Mouse (Mus musculus): ENCODE results near the gene Npdc1. TPM values are rescaled to one million over a fixed set of nuclear protein-coding genes. Genes with fewer than 3 reads are reported as not detected.

Gene Npdc1
- polyA plus RNA-seq, 1 experiment: not detected

DNA sequence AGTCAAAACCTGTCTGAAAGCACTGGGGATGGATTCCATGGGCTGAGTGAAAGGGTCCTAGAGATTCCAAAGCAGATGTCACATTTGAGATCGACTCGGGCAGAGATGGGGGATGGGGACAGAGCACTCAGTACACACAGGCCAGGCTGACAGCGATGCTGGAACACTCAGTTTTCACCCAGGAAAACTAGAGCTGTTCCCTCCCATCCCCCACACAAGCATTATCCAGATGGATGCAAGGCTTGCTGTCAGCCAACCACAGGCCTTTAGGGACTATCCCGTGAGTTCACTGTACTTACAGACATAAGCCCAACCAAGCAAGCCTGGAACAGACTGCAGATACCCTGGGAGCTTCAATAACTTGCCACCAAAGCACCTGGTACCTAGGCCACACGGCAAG, 7.9 kb upstream of the Npdc1 start:
- TF ChIP-seq GATA1 (IDR thresholded peaks at IDR 0.05; ENCODE audit: low read length): no peak
- no peak for TF ChIP-seq TAL1 (IDR thresholded peaks at IDR 0.05; ENCODE audit: low read length)
- Histone ChIP-seq H3K4me3 (replicated peaks) (no peak overlapping the region), H3K4me1 (ENCODE audit: control insufficient read depth) (peaks cover 10% of the 10 kb centered on the region), H3K36me3 (ENCODE audit: control insufficient read depth) (no peaks in the 10 kb centered on the region), H3K9me3 (ENCODE audit: control insufficient read depth, low read length) (no peaks in the 10 kb centered on the region), H3K27me3 (ENCODE audit: control insufficient read depth) (peaks cover 28% of the 10 kb centered on the region)

DNA sequence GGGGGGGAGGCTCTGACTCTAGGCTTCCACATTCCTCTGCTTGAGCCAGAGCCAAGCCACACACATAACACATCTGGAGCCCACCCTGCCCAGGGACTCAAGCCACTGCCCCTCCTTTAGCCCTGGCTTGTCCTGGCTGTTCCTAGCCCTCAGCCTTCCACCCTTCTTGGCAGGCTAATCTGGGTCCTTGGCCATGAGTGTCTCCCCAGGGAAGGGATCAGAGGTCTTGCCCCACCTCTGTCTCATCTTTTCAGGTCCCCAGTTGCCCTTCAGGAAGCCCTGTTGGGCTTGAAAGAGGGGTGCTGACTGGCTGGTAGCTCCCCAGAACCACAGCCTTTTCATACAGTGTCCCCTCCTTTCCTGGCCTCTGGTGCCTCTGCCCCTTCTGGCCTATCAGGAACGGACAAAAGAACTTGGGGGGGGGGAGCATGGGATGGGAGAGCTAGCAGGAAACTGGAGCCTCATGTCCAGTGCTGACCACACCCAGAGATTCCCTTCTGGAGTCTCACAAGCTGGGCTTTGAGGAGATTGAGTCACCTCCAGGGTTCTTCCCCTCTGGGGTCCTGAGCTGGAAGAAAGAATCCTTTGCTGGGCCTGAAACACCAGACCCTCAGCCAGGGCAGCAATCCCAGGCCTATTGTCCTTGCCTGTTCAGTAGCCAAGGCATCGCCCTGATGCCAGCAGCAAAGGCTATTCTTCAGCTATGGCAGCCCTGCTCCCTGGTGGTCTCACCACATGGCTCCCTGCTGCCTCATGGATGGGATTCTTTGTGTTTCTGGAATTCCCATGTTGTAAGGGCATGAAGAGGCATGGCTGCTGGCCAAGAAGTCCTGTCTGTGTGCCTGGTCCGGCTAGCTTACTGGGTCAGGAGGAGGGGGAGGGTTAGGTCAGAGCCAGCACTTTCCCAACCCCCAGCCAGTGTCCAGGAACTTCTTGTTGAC, 4.6 kb upstream of the Npdc1 start:
- Histone ChIP-seq H3K4me3 (replicated peaks) (no peak overlapping the region), H3K9me3 (ENCODE audit: control insufficient read depth, low read length) (no peaks in the 10 kb centered on the region), H3K4me1 (ENCODE audit: control insufficient read depth) (peaks cover 11% of the 10 kb centered on the region), H3K27me3 (ENCODE audit: control insufficient read depth) (peaks cover 56% of the 10 kb centered on the region), H3K36me3 (ENCODE audit: control insufficient read depth) (no peaks in the 10 kb centered on the region)
- TF ChIP-seq GATA1 (IDR thresholded peaks at IDR 0.05; ENCODE audit: low read length) (no peak), TAL1 (IDR thresholded peaks at IDR 0.05; ENCODE audit: low read length) (no peak)

DNA sequence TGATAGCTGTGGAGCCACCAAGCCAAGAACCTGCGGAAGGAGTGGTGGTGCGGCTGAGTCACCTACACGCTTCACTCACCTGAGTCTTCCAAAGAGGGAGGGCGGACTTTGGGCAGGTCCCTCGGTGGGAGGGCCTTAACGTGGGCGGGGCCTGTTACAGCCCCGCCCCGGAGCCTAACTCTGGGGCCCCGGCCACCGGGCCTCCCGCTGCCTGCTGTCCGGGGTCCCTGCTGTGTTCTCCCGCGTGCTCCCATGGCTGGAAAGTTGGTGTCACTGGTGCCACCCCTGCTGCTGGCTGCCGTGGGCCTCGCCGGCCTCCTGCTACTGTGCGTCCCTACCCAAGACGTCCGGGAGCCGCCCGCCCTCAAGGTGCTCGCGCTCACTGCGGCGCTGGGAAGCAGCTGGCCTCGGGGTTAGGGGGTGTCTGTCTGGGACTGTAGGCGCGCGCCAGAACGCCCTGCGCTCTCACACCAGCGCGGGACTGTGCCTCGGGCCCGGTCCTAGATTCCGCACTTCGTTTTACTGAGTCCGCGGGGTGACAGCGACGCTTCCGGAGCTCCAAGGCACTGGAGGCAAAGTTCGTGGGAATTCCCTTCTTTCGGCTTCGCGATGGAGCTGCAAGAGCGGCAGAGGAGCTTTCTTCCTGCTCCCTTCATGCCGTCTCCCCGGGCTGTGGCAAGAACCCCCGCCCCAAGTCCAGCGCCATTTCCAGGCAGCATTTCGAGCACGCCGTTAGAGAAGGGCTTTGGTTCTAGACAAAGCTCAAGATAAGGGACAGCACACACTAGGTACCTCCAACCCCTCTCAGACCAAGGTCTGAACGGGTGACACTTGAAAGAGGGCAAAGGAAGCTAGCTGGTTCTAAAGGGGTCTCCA, 3.2 kb upstream of the Npdc1 start, which contains the start of gene Entpd2:
Entpd2 (plus strand) TSS at position 154 of the 876 bp plus-strand sequence.
- TF ChIP-seq TAL1 (IDR thresholded peaks at IDR 0.05; ENCODE audit: low read length): no peak
- no peak for TF ChIP-seq GATA1 (IDR thresholded peaks at IDR 0.05; ENCODE audit: low read length)
- H3K4me3 ChIP-seq (replicated peaks): peak within 1 kb of the TSS; percentile 45

GRCm38 (mm10) chr2:25396597-25396983, 2.6 kb upstream of the Npdc1 start:
- H3K27me3 ChIP-seq (ENCODE audit: control insufficient read depth): peaks cover 75% of the 10 kb centered on the region
- peaks cover 14% of the 10 kb centered on the region for H3K4me1 ChIP-seq (ENCODE audit: control insufficient read depth)
- H3K4me3 ChIP-seq (replicated peaks): no peak overlapping the region
- TF ChIP-seq TAL1 (IDR thresholded peaks at IDR 0.05; ENCODE audit: low read length): no peak
- TF ChIP-seq GATA1 (IDR thresholded peaks at IDR 0.05; ENCODE audit: low read length): no peak
- H3K36me3 ChIP-seq (ENCODE audit: control insufficient read depth): no peaks in the 10 kb centered on the region
- H3K9me3 ChIP-seq (ENCODE audit: control insufficient read depth, low read length): no peaks in the 10 kb centered on the region

More for the DNA sequence above, 3.2 kb upstream of the Npdc1 start, which contains the start of gene Entpd2:
- no peaks in the 10 kb centered on the region for H3K36me3 ChIP-seq (ENCODE audit: control insufficient read depth)
- no peaks in the 10 kb centered on the region for H3K9me3 ChIP-seq (ENCODE audit: control insufficient read depth, low read length)
- peaks cover 14% of the 10 kb centered on the region for H3K4me1 ChIP-seq (ENCODE audit: control insufficient read depth)
- H3K27me3 ChIP-seq (ENCODE audit: control insufficient read depth): peaks cover 70% of the 10 kb centered on the region

DNA sequence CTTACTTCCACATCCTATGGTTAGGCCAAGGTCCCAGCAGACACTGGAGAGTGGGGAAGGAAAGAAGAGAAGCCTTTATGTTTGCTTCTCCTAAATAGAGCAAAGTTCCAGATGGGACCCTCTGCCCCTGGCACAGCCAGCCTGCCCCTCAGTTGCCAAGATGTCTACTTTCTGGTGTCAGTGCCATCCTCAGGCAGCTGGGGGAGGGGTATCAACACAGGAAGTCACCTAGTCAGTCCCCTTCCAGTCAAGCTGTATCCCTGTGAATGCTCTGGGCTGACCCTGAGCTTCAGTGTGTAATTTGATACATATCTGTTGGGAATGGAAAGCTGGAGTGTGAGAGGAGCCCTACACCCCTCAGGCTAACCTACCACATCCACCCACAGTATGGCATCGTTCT, 2.1 kb upstream of the Npdc1 start:
- TF ChIP-seq GATA1 (IDR thresholded peaks at IDR 0.05; ENCODE audit: low read length) (no peak), TAL1 (IDR thresholded peaks at IDR 0.05; ENCODE audit: low read length) (no peak)
- no peaks in the 10 kb centered on the region for H3K36me3 ChIP-seq (ENCODE audit: control insufficient read depth)
- H3K4me1 ChIP-seq (ENCODE audit: control insufficient read depth): peaks cover 14% of the 10 kb centered on the region
- no peaks in the 10 kb centered on the region for H3K9me3 ChIP-seq (ENCODE audit: control insufficient read depth, low read length)
- no peak overlapping the region for H3K4me3 ChIP-seq (replicated peaks)
- H3K27me3 ChIP-seq (ENCODE audit: control insufficient read depth): peaks cover 79% of the 10 kb centered on the region

DNA sequence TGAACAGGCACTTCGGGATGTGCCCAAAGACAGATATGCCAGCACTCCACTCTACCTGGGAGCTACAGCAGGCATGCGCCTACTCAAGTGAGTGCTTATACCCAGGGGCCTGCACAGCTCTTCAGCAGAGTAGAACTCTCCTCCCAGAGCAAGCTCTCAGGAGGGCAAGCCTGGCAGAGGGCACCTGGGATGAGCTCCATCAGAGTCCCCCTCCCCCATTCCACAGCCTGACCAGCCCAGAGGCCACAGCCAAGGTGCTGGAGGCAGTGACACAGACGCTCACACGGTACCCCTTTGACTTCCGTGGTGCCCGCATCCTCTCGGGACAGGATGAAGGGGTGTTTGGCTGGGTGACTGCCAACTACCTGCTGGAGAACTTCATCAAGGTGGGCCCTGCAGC, 1.1 kb upstream of the Npdc1 start:
- H3K4me3 ChIP-seq (replicated peaks): no peak overlapping the region
- H3K27me3 ChIP-seq (ENCODE audit: control insufficient read depth): peaks cover 90% of the 10 kb centered on the region
- no peaks in the 10 kb centered on the region for H3K36me3 ChIP-seq (ENCODE audit: control insufficient read depth)
- TF ChIP-seq GATA1 (IDR thresholded peaks at IDR 0.05; ENCODE audit: low read length) (no peak), TAL1 (IDR thresholded peaks at IDR 0.05; ENCODE audit: low read length) (no peak)
- H3K4me1 ChIP-seq (ENCODE audit: control insufficient read depth): peaks cover 18% of the 10 kb centered on the region
- H3K9me3 ChIP-seq (ENCODE audit: control insufficient read depth, low read length): no peaks in the 10 kb centered on the region

DNA sequence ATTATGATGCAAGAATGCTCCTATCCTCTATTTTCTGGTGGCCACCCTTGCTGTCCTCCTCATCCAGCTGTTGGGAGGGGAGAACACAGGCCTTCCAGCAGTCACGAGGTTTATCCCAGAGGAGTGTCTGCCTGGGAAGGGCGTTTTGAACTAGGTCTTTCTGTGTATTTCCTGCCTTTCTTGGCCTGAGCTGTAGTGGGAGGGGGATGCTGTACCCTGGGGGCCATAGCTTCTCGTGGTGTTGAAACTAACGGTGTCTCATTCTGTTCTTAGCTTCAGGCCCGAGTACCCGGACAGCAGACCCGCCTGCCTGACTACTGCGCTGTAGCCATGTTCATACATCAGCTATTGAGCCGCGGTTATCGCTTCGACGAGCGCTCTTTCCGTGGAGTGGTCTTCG, 1.1 kb downstream of the Npdc1 start:
- TF ChIP-seq GATA1 (IDR thresholded peaks at IDR 0.05; ENCODE audit: low read length) (no peak), TAL1 (IDR thresholded peaks at IDR 0.05; ENCODE audit: low read length) (no peak)
- Histone ChIP-seq H3K27me3 (ENCODE audit: control insufficient read depth) (peaks cover 95% of the 10 kb centered on the region), H3K36me3 (ENCODE audit: control insufficient read depth) (no peaks in the 10 kb centered on the region), H3K4me3 (replicated peaks) (no peak overlapping the region), H3K4me1 (ENCODE audit: control insufficient read depth) (peaks cover 18% of the 10 kb centered on the region), H3K9me3 (ENCODE audit: control insufficient read depth, low read length) (no peaks in the 10 kb centered on the region)

GRCm38 (mm10) chr2:25400764-25401163, 1.6 kb downstream of the Npdc1 start:
- H3K36me3 ChIP-seq (ENCODE audit: control insufficient read depth): no peaks in the 10 kb centered on the region
- no peak overlapping the region for H3K4me3 ChIP-seq (replicated peaks)
- H3K9me3 ChIP-seq (ENCODE audit: control insufficient read depth, low read length): no peaks in the 10 kb centered on the region
- no peak for TF ChIP-seq GATA1 (IDR thresholded peaks at IDR 0.05; ENCODE audit: low read length)
- TF ChIP-seq TAL1 (IDR thresholded peaks at IDR 0.05; ENCODE audit: low read length): no peak
- H3K27me3 ChIP-seq (ENCODE audit: control insufficient read depth): peaks cover 94% of the 10 kb centered on the region
- peaks cover 14% of the 10 kb centered on the region for H3K4me1 ChIP-seq (ENCODE audit: control insufficient read depth)
